ENCODE assay signal across 8 mouse cellular contexts in genomic region chr11:98587684-98588546, GRCm38 (mm10). TPM values are rescaled to one million over a fixed set of nuclear protein-coding genes. Genes with fewer than 3 reads are reported as not detected.
DNase-seq lines count a peak whose midpoint lies in the region; ATAC-seq and TF ChIP-seq lines count a peak whose summit lies in the region.

No protein-coding gene starts in this region.

- ATAC-seq in forebrain, embryonic 14.5 days = peak; percentile 37
- peak; percentile 42 for ATAC-seq in liver, postnatal 0 days
- peak; percentile 34 for ATAC-seq in neural tube, embryonic 13.5 days (ENCODE audit: low read depth)

- no peak for TF ChIP-seq CTCF in liver, postnatal 0 days (IDR thresholded peaks at IDR 0.05; ENCODE audit: low read depth)

- intact Hi-C loops in heart, postnatal 36 days (cut with DNase I) = loop anchor here (2.0 to 5.0 kb wide), 2 partner anchors 37 to 131 kb away; partner anchors contain the start of gene Zpbp2

- no peaks in the 10 kb centered on the region for H3K9me3 ChIP-seq in ES-E14 (ENCODE audit: control insufficient read depth, insufficient read depth, low read depth, low read length)
- no peaks in the 10 kb centered on the region for H3K9me3 ChIP-seq in forebrain, embryonic 14.5 days (replicated peaks; ENCODE audit: control insufficient read depth, low read length)
- no peaks in the 10 kb centered on the region for H3K9me3 ChIP-seq in liver, postnatal 0 days (ENCODE audit: low read length)
- H3K9me3 ChIP-seq in neural tube, embryonic 13.5 days = no peaks in the 10 kb centered on the region

- H3K27me3 ChIP-seq in forebrain, embryonic 14.5 days (replicated peaks; ENCODE audit: control insufficient read depth, insufficient read depth, low read length) = no peaks in the 10 kb centered on the region
- no peaks in the 10 kb centered on the region for H3K27me3 ChIP-seq in liver, postnatal 0 days (ENCODE audit: insufficient read depth, low read length)
- no peaks in the 10 kb centered on the region; the same call in 1 of the 2 replicates for H3K27me3 ChIP-seq in neural tube, embryonic 13.5 days

- H3K4me2 ChIP-seq in forebrain, embryonic 14.5 days (ENCODE audit: low read length) = peak overlapping the region; percentile 85
- H3K4me2 ChIP-seq in liver, postnatal 0 days (ENCODE audit: low read depth, low read length) = peak overlapping the region; percentile 88
- H3K4me2 ChIP-seq in neural tube, embryonic 13.5 days = peak overlapping the region; percentile 91

- H3K9ac ChIP-seq in ES-E14 (ENCODE audit: insufficient read depth, low read depth, low read length, poor library complexity, severe bottlenecking) = peak overlapping the region; percentile 20; the same call in 1 of the 2 replicates
- peak overlapping the region; percentile 87 for H3K9ac ChIP-seq in forebrain, embryonic 14.5 days (ENCODE audit: low read length)
- H3K9ac ChIP-seq in liver, postnatal 0 days (replicated peaks) = peak overlapping the region; percentile 62
- peak overlapping the region; percentile 90 for H3K9ac ChIP-seq in neural tube, embryonic 13.5 days

- H3K4me3 ChIP-seq in ES-E14 (ENCODE audit: insufficient read depth in 1 of 2, low read depth in 1 of 2, low read length in 2 of 2, poor library complexity in 1 of 2, severe bottlenecking in 1 of 2) = peak overlapping the region; percentile 46 to 65
- peak overlapping the region; percentile 72 for H3K4me3 ChIP-seq in forebrain, embryonic 14.5 days (ENCODE audit: low read depth, low read length)
- peak overlapping the region; percentile 94 for H3K4me3 ChIP-seq in liver, postnatal 0 days (ENCODE audit: low read depth, low read length)
- peak overlapping the region; percentile 73 for H3K4me3 ChIP-seq in neural tube, embryonic 13.5 days

- H3K27ac ChIP-seq in ES-E14 (ENCODE audit: insufficient read depth, low read depth, low read length, poor library complexity, severe bottlenecking) = no peak overlapping the region
- H3K27ac ChIP-seq in forebrain, embryonic 14.5 days (ENCODE audit: low read depth, low read length) = peak overlapping the region; percentile 66
- peak overlapping the region; percentile 95 for H3K27ac ChIP-seq in liver, postnatal 0 days (ENCODE audit: low read depth)
- H3K27ac ChIP-seq in neural tube, embryonic 13.5 days (replicated peaks) = peak overlapping the region; percentile 67

- WGBS in forebrain, embryonic 14.5 days = 4% methylated on average over 20 of the region's 20 CpGs
- 10% methylated on average over 20 of the region's 20 CpGs for WGBS in liver, postnatal 0 days (ENCODE audit: insufficient replicate concordance)
- 6% methylated on average over 20 of the region's 20 CpGs for WGBS in neural tube, embryonic 13.5 days

- peaks cover 7% of the 10 kb centered on the region for H3K36me3 ChIP-seq in ES-E14 (ENCODE audit: control insufficient read depth, insufficient read depth, low read length, poor library complexity, severe bottlenecking)
- H3K36me3 ChIP-seq in forebrain, embryonic 14.5 days (ENCODE audit: control insufficient read depth, insufficient read depth, low read length) = peaks cover 7% of the 10 kb centered on the region
- H3K36me3 ChIP-seq in liver, postnatal 0 days (replicated peaks; ENCODE audit: insufficient read depth, low read length) = peaks cover 2% of the 10 kb centered on the region
- peaks cover 10% of the 10 kb centered on the region for H3K36me3 ChIP-seq in neural tube, embryonic 13.5 days

- DNase-seq in ES-E14 (ENCODE audit: low read depth, low spot score) = peak; percentile 72
- DNase-seq in c-Kit-positive CD71-positive TER-119-positive erythroid progenitor cells, embryonic 14.5 days (ENCODE audit: low spot score) = peak; percentile 89
- peak; percentile 80 for DNase-seq in forebrain, embryonic 14.5 days (ENCODE audit: low spot score)
- DNase-seq in heart, postnatal 36 days = peak; percentile 79 to 86
- DNase-seq in layer of hippocampus, adult 11-12 months (ENCODE audit: low spot score) = peak; percentile 53
- peak; percentile 86 for DNase-seq in liver, postnatal 0 days
- peak; percentile 81 for DNase-seq in testis, postnatal 10 days (ENCODE audit: low spot score)

- H3K4me1 ChIP-seq in ES-E14 (ENCODE audit: control insufficient read depth in 2 of 2, insufficient read depth in 2 of 2, low read length in 2 of 2, poor library complexity in 1 of 2) = peaks cover 0 to 15% of the 10 kb centered on the region in 2 experiments; a peak in 3 of 4 replicates
- peaks cover 21% of the 10 kb centered on the region for H3K4me1 ChIP-seq in forebrain, embryonic 14.5 days (ENCODE audit: control insufficient read depth, insufficient read depth, low read length)
- H3K4me1 ChIP-seq in liver, postnatal 0 days (ENCODE audit: insufficient read depth) = peaks cover 44% of the 10 kb centered on the region
- H3K4me1 ChIP-seq in neural tube, embryonic 13.5 days (replicated peaks) = peaks cover 37% of the 10 kb centered on the region

- in situ Hi-C loops in ES-E14 (cut with MboI; ENCODE audit: low sequenced_read_pairs in 2 of 2, unreplicated experiment in 2 of 2) = no loop called here

- TF ChIP-seq EP300 in liver, postnatal 0 days (IDR thresholded peaks at IDR 0.05; ENCODE audit: low read depth) = peak; percentile 73

TF ChIP-seq in ES-E14, 5 proteins besides CTCF, POLR2A, EP300 and RAD21:
- no peak for TF ChIP-seq MAFK (IDR thresholded peaks at IDR 0.05; ENCODE audit: insufficient read depth, low read depth, low read length)
- no peak for TF ChIP-seq ZC3H11A (IDR thresholded peaks at IDR 0.05; ENCODE audit: borderline replicate concordance, low read depth, low read length)
- TF ChIP-seq CHD2 (IDR thresholded peaks at IDR 0.05; ENCODE audit: low read depth, low read length) = no peak
- no peak; the same call in 1 of the 2 replicates for TF ChIP-seq HCFC1 (IDR thresholded peaks at IDR 0.05; ENCODE audit: borderline replicate concordance, insufficient read depth, low read length)
- TF ChIP-seq ZNF384 (IDR thresholded peaks at IDR 0.05; ENCODE audit: low read depth, low read length) = no peak
TF ChIP-seq in ES-E14: peak in this region for 0.

RNA-seq across cellular contexts. Expression of gene Ormdl3, which starts 0.7 kb away (rescaled TPM):
- 45.4 and 55.3 TPM in 2 replicates for total RNA-seq in ES-E14 (2012; rRNA removed)
- polyA plus RNA-seq in forebrain, embryonic 14.5 days (2014; fragmentation: Nextera tagmentation; extraction: Ambion mirVana) = 24.7 and 24.8 TPM in 2 replicates
- total RNA-seq in heart, postnatal 36 days (2021) = 10 to 100 TPM; 39.3 to 40.4 TPM
- 39.3 and 42.0 TPM in 2 replicates for polyA plus RNA-seq in liver, postnatal 0 days (2015; fragmentation: Nextera tagmentation; extraction: Ambion mirVana)
- 78.0 and 81.0 TPM in 2 replicates for polyA plus RNA-seq in neural tube, embryonic 13.5 days (2015; fragmentation: Nextera tagmentation; extraction: Ambion mirVana)

RNA-seq across cellular contexts. Expression of gene Lrrc3c, which starts 10.2 kb away (rescaled TPM):
- not detected in 2 replicates for total RNA-seq in ES-E14 (2012; rRNA removed)
- polyA plus RNA-seq in forebrain, embryonic 14.5 days (2014; fragmentation: Nextera tagmentation; extraction: Ambion mirVana) = not detected in 2 replicates
- not detected for total RNA-seq in heart, postnatal 36 days (2021)
- not detected in 2 replicates for polyA plus RNA-seq in liver, postnatal 0 days (2015; fragmentation: Nextera tagmentation; extraction: Ambion mirVana)
- not detected in 2 replicates for polyA plus RNA-seq in neural tube, embryonic 13.5 days (2015; fragmentation: Nextera tagmentation; extraction: Ambion mirVana)

RNA-seq across cellular contexts. Expression of gene Zpbp2, which starts 37.0 kb away (rescaled TPM):
- 0.22 and 0.63 TPM in 2 replicates for total RNA-seq in ES-E14 (2012; rRNA removed)
- polyA plus RNA-seq in forebrain, embryonic 14.5 days (2014; fragmentation: Nextera tagmentation; extraction: Ambion mirVana) = not detected in 2 replicates
- not detected for total RNA-seq in heart, postnatal 36 days (2021)
- polyA plus RNA-seq in liver, postnatal 0 days (2015; fragmentation: Nextera tagmentation; extraction: Ambion mirVana) = 0.65 and 1.1 TPM in 2 replicates
- polyA plus RNA-seq in neural tube, embryonic 13.5 days (2015; fragmentation: Nextera tagmentation; extraction: Ambion mirVana) = 0.23 TPM in 1 of 2 replicates, not detected in the other

RNA-seq across cellular contexts. Expression of gene Gm12355, which starts 37.5 kb away (rescaled TPM):
- 2.2 and 2.9 TPM in 2 replicates for total RNA-seq in ES-E14 (2012; rRNA removed)
- polyA plus RNA-seq in forebrain, embryonic 14.5 days (2014; fragmentation: Nextera tagmentation; extraction: Ambion mirVana) = 0.88 and 1.3 TPM in 2 replicates
- 1 to 10 TPM; 5.4 to 6.4 TPM for total RNA-seq in heart, postnatal 36 days (2021)
- 0.33 and 0.39 TPM in 2 replicates for polyA plus RNA-seq in liver, postnatal 0 days (2015; fragmentation: Nextera tagmentation; extraction: Ambion mirVana)
- 0.89 and 1.1 TPM in 2 replicates for polyA plus RNA-seq in neural tube, embryonic 13.5 days (2015; fragmentation: Nextera tagmentation; extraction: Ambion mirVana)

RNA-seq across cellular contexts. Expression of gene Gsdma3, which starts 38.2 kb away (rescaled TPM):
- total RNA-seq in ES-E14 (2012; rRNA removed) = not detected in 2 replicates
- polyA plus RNA-seq in forebrain, embryonic 14.5 days (2014; fragmentation: Nextera tagmentation; extraction: Ambion mirVana) = not detected in 2 replicates
- 1 to 10 TPM; 3.0 to 3.3 TPM for total RNA-seq in heart, postnatal 36 days (2021)
- not detected in 2 replicates for polyA plus RNA-seq in liver, postnatal 0 days (2015; fragmentation: Nextera tagmentation; extraction: Ambion mirVana)
- not detected in 2 replicates for polyA plus RNA-seq in neural tube, embryonic 13.5 days (2015; fragmentation: Nextera tagmentation; extraction: Ambion mirVana)

Comparison
In these comparisons a context has a peak if more than half of its experiments do, and no peak if none do; other contexts are left out.
1. H3K9ac ChIP-seq: peak in every context shown above with its lines; median percentile 90 in neural tube, embryonic 13.5 days; 87 in forebrain, embryonic 14.5 days; 62 in liver, postnatal 0 days; 20 in ES-E14.